Mouse (Mus musculus) lung, postnatal 14 days (tissue): ENCODE results near the gene Gm4858.
"Not testable (repeated sequence)": the region's sequence is repeated elsewhere in the genome, so short reads cannot be mapped to it uniquely, and the experiment has no call there.

Experiments used
- DNase-seq: peaks from one replicate; pipeline ENCODE4 v3.0.0; 2021

Gm4858 gene

GRCm38 (mm10) chr3:93068523-93068922 is at the start of gene Gm4858:
Gene Gm4858, plus strand, starts transcription at chr3:93068823.
- DNase-seq, result not testable (repeated sequence)

DNA sequence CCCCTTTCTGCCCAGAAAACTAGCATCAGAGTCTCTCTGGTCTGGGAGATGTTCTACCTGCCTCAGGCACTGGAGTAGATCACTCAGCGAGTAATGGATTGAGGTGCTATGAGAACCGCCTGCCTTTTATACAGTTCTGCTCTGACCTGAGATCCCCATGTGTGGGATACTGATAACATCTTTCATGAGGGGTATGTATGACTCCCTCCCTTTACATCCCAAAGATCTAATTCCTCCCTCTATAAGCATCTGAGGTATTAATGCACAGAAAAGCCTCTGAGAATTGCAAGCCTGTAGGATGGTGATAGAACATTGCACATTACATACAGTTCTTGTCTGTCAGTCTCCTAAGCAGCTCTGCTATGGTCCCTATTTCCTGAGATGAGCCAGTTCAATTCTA is 49.7 kb upstream of the Gm4858 start, which contains the start of gene Lce1m:
Gene Lce1m (minus strand): TSS at position 101 of the 400 bp plus-strand sequence.
- DNase-seq, result no peak

GRCm38 (mm10) chr3:93021171-93021570 is 47.5 kb upstream of the Gm4858 start:
- no peak for DNase-seq

DNA sequence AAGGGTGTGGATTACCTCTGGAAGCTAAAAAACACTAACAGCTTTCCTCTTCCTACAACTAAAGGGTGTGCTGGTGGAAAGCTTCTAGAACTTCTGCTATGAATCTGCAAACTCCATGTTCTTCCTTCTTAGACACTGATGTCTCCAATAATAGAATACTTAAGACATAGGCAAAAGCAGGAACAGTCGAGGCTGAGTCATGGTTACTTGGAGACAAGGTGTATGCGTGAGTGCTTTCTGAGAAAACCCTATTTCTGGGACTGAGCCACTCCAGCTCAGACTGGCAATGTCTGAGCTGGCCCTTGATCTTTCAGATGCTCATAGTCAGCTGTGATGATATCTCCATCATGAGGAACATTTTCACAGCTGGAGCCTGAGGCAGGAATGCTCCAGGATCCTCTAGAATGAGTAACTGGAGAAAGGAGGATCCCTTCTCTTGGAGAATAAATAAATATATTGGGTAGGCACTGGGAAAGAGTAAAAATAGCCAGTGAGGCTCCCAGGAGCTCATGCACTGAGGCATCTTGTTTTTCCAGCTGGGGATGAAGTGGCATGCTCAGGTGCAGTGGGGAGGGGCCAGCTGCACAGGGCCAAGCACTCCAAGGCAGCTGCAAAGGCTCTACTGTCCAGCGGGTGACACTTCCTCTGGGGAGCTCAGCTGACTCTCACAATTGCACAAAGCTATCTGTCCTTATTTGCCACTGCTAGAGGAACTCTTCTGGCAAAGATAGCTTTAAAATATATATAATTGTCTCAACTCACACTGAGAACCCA is 45.0 kb upstream of the Gm4858 start:
- DNase-seq, result no peak

- DNase-seq, result no peak
These were observed 43.1 kb upstream of the Gm4858 start for GRCm38 (mm10) chr3:93025486-93025885.

DNA sequence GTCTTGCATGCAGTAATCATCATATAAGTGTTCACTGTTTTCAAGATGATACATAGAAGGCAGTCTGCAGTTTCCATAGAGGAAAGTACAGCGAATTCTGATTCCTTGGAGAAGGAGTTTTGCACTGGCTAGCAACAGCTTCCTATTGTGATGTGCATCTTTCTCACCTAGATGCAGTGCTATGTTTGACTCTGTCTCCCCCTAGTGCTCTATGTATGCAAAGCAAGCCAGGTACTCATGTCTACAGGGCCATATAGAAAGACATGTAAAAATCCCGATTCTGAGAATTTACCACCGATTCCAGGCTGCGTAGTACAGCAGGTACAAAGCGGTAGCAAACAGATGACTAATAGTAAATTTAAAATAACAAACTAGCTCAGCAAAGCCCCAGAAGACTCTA is 37.2 kb upstream of the Gm4858 start:
- no peak for DNase-seq

DNA sequence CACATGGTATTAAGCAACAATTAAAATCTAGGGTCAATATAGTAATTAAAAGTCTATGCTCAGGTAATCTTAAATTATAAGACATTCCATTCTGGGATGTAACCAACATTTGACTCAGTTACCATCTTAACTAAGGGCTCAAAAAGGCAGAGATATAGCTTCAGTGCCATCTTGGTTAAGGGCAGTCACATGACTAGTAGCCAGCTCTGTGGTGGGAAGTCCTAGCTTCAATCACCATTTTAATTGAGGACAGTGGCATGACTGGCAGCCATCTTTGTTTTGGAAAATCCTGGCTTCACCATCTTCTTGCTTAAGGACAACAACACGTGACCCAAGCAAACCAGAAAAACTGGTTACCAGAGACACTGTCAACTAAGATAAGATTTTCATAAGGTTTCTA is 18.4 kb upstream of the Gm4858 start:
- DNase-seq, result no peak

DNA sequence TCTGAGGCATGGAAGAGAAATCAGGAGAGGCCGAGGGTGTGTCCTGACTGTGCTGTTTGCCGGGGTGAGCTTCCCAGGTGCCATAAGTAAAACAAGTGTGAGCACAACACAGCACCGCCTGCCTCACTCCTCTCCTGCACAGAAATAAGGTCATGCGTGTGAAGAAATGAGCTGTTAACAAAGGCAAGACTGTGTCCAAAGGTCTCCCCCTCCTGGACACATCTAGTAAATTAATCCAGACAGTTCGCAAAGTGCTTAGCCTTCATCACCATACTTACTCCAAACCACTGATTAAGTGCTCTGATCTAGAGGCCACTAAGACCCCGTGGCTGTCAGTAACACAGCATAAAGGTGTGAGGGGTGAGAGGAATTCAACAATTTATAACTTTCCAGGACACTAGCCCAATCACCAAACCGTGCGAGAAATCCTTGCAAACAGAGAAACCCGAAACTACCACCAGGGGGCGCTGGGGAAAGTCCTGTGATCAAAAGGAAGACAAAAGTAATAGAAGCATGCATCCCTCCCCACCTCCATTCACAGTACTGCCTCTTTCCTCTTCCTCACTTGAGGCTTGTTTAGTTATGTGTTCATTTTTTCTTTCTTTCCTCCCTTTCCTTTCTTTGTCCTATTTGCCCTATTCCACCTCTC is 15.7 kb upstream of the Gm4858 start:
- peak; percentile 3 for DNase-seq

DNA sequence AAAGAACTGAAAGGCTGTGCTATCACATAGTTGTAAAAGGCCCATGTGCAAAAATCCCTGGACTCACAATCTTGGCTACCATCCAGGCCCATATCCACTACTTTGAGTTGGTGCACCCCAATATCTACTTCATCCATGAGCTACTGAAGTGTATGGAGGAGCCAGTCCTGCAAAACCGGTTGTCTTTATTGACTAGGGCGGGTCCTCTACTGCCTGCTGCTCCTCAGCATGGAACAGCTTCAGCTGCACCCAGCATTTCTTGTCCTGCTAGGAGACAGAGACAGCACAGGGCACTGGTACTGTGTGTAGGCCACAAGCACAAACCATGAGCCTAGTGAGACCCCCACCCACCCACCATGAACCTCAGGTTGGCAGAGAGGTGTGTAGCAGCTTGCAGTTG is 18.0 kb downstream of the Gm4858 start:
- DNase-seq, result no peak

- DNase-seq, result not testable (repeated sequence)
These were observed 25.0 kb downstream of the Gm4858 start for GRCm38 (mm10) chr3:93093581-93093980.

- no peak for DNase-seq
These were observed 27.8 kb downstream of the Gm4858 start for GRCm38 (mm10) chr3:93096447-93096846.

GRCm38 (mm10) chr3:93111668-93112067 is 43.0 kb downstream of the Gm4858 start:
- no peak for DNase-seq

- peak; percentile 42 for DNase-seq
These were observed 45.9 kb downstream of the Gm4858 start for GRCm38 (mm10) chr3:93114481-93114880.

GRCm38 (mm10) chr3:93119101-93119500 is 50.5 kb downstream of the Gm4858 start:
- peak; percentile 12 for DNase-seq
